Mouse (Mus musculus): ENCODE data around the gene Pigh. TPM values are rescaled to one million over a fixed set of nuclear protein-coding genes. Genes with fewer than 3 reads are reported as not detected.

Gene Pigh
- total and polyA plus RNA-seq, 3 experiments, result 14.7 to 60.1 (median 47.3) TPM

DNA sequence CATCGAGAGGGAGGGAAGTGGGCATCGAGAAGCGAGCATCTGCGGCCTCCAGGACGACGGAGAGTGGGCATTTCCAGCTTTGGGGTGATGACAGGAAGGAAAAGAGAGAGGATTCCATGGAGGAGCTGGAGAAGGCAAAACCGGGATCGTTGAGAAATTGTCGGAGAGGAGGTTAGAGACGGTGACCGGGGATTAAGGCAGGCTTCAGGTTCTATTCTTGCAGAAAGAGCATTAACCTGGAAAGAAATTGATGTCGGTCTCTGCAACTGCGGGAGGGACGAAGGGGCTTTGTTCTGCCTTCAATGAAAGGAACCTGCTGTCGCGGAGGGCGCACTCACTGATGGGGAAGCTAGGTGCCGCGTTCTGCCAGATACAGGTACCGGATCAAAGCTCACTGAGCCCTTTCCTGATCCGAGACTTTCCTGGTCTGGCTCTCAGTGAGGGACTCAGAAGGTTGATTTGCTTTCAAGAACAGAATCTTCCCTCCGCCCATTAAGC is 41.8 kb upstream of the Pigh start:
- no peak for TF ChIP-seq CTCF (IDR thresholded peaks at IDR 0.05; ENCODE audit: low read depth, low read length)
- TF ChIP-seq GATA2 (IDR thresholded peaks at IDR 0.05; ENCODE audit: borderline replicate concordance, low read depth, low read length), result no peak
- TF ChIP-seq GATA1 (IDR thresholded peaks at IDR 0.05; ENCODE audit: borderline replicate concordance, low read length), result no peak
- TF ChIP-seq TAL1 (conservative IDR thresholded peaks at IDR 0.05; ENCODE audit: low read depth, low read length), result no peak
- TF ChIP-seq POLR2AphosphoS5 (IDR thresholded peaks at IDR 0.05; ENCODE audit: insufficient replicate concordance, low read depth, low read length), result no peak
- H3K9me3 ChIP-seq (replicated peaks), result no peaks in the 10 kb centered on the region
- ATAC-seq (ENCODE audit: extremely low read depth, insufficient number of reproducible peaks, low FRiP score, poor library complexity, severe bottlenecking) (no peak), DNase-seq (ENCODE audit: low spot score) (no peak)
- peaks cover 43% of the 10 kb centered on the region for H3K27me3 ChIP-seq (ENCODE audit: insufficient read depth, low read length)
- peak overlapping the region; percentile 58; the same call in 1 of the 2 replicates for H3K4me3 ChIP-seq (ENCODE audit: low read depth, low read length)
- H3K36me3 ChIP-seq (replicated peaks), result no peaks in the 10 kb centered on the region
- peaks cover 9% of the 10 kb centered on the region for H3K4me1 ChIP-seq (ENCODE audit: insufficient read depth, low read depth, low read length)

DNA sequence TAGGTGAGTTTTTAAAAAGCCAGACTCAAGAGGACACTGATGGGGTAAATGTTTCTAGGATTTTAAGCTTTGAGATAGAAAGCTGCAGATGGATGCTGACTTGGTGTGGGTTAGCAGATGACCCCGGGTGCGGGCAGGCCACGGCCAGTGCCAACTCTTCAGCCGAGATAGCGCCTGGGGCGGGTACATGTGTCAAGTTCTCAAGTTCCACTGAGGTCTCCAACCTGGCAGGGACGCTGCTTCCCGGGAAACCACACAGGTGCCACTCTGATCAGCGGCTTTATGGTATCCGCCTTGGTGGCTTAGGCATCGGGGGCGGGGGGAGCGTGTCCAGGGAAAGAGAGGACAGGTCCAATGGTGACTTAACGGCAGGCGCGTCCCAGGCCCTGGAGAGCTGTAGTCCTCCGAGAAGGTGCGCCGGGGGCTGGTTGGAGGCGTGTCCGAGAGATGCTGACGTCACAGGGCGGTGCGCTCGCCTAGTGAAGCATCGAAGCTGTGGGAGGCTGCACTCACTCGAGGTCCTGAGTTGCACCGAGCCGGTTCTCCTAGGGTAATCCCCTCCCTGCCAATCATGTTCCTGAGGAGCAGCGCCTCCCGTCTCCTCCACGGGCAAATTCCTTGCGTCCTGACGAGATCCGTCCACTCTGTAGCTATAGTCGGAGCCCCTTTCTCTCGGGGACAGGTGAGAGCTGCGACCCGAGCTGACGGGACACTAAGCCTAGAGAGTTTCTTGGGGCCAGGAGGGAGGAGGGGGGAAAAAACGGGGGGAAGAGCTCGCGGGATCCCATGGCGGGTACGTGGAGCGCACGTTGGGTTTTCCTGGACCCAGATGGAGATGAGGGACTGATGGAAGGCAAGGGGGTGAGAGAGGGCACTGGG is 41.1 kb upstream of the Pigh start, which contains the start of gene Arg2:
Gene Arg2 (plus strand): TSS at position 479 of the 879 bp plus-strand sequence.
- Histone ChIP-seq H3K9me3 (replicated peaks) (no peaks in the 10 kb centered on the region), H3K4me1 (ENCODE audit: insufficient read depth, low read depth, low read length) (peaks cover 9% of the 10 kb centered on the region), H3K27me3 (ENCODE audit: insufficient read depth, low read length) (peaks cover 43% of the 10 kb centered on the region), H3K4me3 (ENCODE audit: low read depth, low read length) (peak within 1 kb of the TSS; percentile 58; the same call in 1 of the 2 replicates), H3K36me3 (replicated peaks) (no peaks in the 10 kb centered on the region)
- ATAC-seq (ENCODE audit: extremely low read depth, insufficient number of reproducible peaks, low FRiP score, poor library complexity, severe bottlenecking) (no peak), DNase-seq (ENCODE audit: low spot score) (peak; percentile 18)
- TF ChIP-seq POLR2AphosphoS5 (IDR thresholded peaks at IDR 0.05; ENCODE audit: insufficient replicate concordance, low read depth, low read length), result no peak
- TF ChIP-seq GATA1 (IDR thresholded peaks at IDR 0.05; ENCODE audit: borderline replicate concordance, low read length), result no peak
- no peak for TF ChIP-seq GATA2 (IDR thresholded peaks at IDR 0.05; ENCODE audit: borderline replicate concordance, low read depth, low read length)
- TF ChIP-seq CTCF (IDR thresholded peaks at IDR 0.05; ENCODE audit: low read depth, low read length), result no peak
- no peak for TF ChIP-seq TAL1 (conservative IDR thresholded peaks at IDR 0.05; ENCODE audit: low read depth, low read length)

DNA sequence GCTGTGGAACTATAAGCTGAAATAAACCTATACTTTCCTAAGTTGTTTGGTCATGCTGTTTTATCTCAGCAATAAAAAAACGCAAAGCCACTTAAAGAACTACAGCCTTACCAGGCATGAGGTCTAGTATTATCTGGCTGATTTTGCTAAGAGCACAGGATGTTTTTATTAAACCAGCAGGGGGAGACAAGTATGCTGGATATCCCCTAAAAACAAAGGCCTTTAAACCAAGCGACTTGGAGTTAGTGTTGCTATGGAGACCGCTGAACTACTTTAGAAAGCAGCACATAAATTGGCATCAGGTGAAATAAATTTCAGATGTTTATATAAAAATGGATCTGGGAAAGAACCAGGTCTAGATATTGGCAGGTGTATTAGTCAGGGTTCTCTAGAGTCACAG is 33.4 kb upstream of the Pigh start:
- no peak for ATAC-seq (ENCODE audit: extremely low read depth, insufficient number of reproducible peaks, low FRiP score, poor library complexity, severe bottlenecking)
- no peaks in the 10 kb centered on the region for H3K36me3 ChIP-seq (replicated peaks)
- H3K4me1 ChIP-seq (ENCODE audit: insufficient read depth, low read depth, low read length), result no peaks in the 10 kb centered on the region
- peaks cover 12% of the 10 kb centered on the region; the same call in 1 of the 2 replicates for H3K27me3 ChIP-seq (ENCODE audit: insufficient read depth, low read length)
- no peaks in the 10 kb centered on the region for H3K9me3 ChIP-seq (replicated peaks)
- DNase-seq (ENCODE audit: low spot score), result no peak
- TF ChIP-seq GATA1 (IDR thresholded peaks at IDR 0.05; ENCODE audit: borderline replicate concordance, low read length), result no peak
- no peak for TF ChIP-seq GATA2 (IDR thresholded peaks at IDR 0.05; ENCODE audit: borderline replicate concordance, low read depth, low read length)
- no peak for TF ChIP-seq TAL1 (conservative IDR thresholded peaks at IDR 0.05; ENCODE audit: low read depth, low read length)
- TF ChIP-seq POLR2AphosphoS5 (IDR thresholded peaks at IDR 0.05; ENCODE audit: insufficient replicate concordance, low read depth, low read length), result no peak
- no peak overlapping the region for H3K4me3 ChIP-seq (ENCODE audit: low read depth, low read length)

DNA sequence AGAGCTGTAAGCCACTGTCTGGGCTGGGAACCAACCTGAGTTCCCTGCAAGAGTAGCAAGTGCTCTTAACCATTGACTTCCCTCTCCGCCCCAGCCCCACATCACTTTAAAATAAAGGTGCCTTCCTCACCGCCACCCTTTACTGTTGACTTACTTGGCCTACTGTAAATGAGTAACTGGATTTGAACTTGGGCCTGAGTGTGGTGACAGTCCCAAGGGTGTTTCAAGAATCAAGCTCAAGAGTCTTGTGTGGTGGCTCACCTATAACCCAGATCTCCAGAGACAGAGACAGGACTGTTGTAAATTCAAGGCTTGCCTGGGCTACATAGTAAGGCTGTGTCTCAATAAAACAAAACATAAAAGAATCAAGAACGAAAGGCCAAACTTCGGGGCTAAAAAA is 29.5 kb upstream of the Pigh start:
- H3K4me1 ChIP-seq (ENCODE audit: insufficient read depth, low read depth, low read length), result no peaks in the 10 kb centered on the region
- H3K36me3 ChIP-seq (replicated peaks), result no peaks in the 10 kb centered on the region
- ATAC-seq (ENCODE audit: extremely low read depth, insufficient number of reproducible peaks, low FRiP score, poor library complexity, severe bottlenecking), result no peak
- H3K27me3 ChIP-seq (ENCODE audit: insufficient read depth, low read length), result peaks cover 13% of the 10 kb centered on the region; the same call in 1 of the 2 replicates
- H3K4me3 ChIP-seq (ENCODE audit: low read depth, low read length), result no peak overlapping the region
- TF ChIP-seq TAL1 (conservative IDR thresholded peaks at IDR 0.05; ENCODE audit: low read depth, low read length) (no peak), CTCF (IDR thresholded peaks at IDR 0.05; ENCODE audit: low read depth, low read length) (no peak), POLR2AphosphoS5 (IDR thresholded peaks at IDR 0.05; ENCODE audit: insufficient replicate concordance, low read depth, low read length) (no peak), GATA1 (IDR thresholded peaks at IDR 0.05; ENCODE audit: borderline replicate concordance, low read length) (no peak), GATA2 (IDR thresholded peaks at IDR 0.05; ENCODE audit: borderline replicate concordance, low read depth, low read length) (no peak)
- DNase-seq (ENCODE audit: low spot score), result no peak
- H3K9me3 ChIP-seq (replicated peaks), result no peaks in the 10 kb centered on the region

DNA sequence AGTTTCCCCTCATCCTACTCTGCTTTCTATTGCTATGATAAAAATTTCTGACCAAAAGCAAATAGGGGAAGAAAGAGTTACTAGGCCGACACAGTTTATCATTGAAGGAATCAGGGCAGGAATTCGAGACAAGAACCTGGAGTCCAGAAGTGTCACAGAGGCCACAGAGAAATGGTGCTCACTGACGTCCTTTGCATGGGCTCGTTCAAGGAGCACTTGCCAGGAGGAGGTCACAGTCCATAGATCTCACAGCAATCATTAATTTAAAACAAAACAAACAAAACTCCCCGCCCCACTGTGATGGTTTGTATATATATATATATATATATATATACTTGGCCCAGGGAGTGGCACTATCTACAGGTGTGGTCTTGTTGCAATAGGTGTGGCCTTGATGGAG is 15.9 kb upstream of the Pigh start:
- DNase-seq (ENCODE audit: low spot score) (no peak), ATAC-seq (ENCODE audit: extremely low read depth, insufficient number of reproducible peaks, low FRiP score, poor library complexity, severe bottlenecking) (no peak)
- Histone ChIP-seq H3K36me3 (replicated peaks) (no peaks in the 10 kb centered on the region), H3K9me3 (replicated peaks) (no peaks in the 10 kb centered on the region), H3K4me3 (ENCODE audit: low read depth, low read length) (no peak overlapping the region), H3K27me3 (ENCODE audit: insufficient read depth, low read length) (peaks cover 17% of the 10 kb centered on the region), H3K4me1 (ENCODE audit: insufficient read depth, low read depth, low read length) (peaks cover 2% of the 10 kb centered on the region; the same call in 1 of the 2 replicates)
- TF ChIP-seq CTCF (IDR thresholded peaks at IDR 0.05; ENCODE audit: low read depth, low read length), result no peak
- no peak for TF ChIP-seq GATA2 (IDR thresholded peaks at IDR 0.05; ENCODE audit: borderline replicate concordance, low read depth, low read length)

GRCm38 (mm10) chr12:79104544-79104943 is 15.1 kb upstream of the Pigh start:
- Histone ChIP-seq H3K4me1 (ENCODE audit: insufficient read depth, low read depth, low read length) (peaks cover 2% of the 10 kb centered on the region; the same call in 1 of the 2 replicates), H3K36me3 (replicated peaks) (no peaks in the 10 kb centered on the region), H3K9me3 (replicated peaks) (no peaks in the 10 kb centered on the region), H3K27me3 (ENCODE audit: insufficient read depth, low read length) (peaks cover 15% of the 10 kb centered on the region), H3K4me3 (ENCODE audit: low read depth, low read length) (no peak overlapping the region)
- no peak for DNase-seq (ENCODE audit: low spot score)
- ATAC-seq (ENCODE audit: extremely low read depth, insufficient number of reproducible peaks, low FRiP score, poor library complexity, severe bottlenecking), result no peak
- TF ChIP-seq GATA2 (IDR thresholded peaks at IDR 0.05; ENCODE audit: borderline replicate concordance, low read depth, low read length) (no peak), CTCF (IDR thresholded peaks at IDR 0.05; ENCODE audit: low read depth, low read length) (no peak), TAL1 (conservative IDR thresholded peaks at IDR 0.05; ENCODE audit: low read depth, low read length) (no peak), POLR2AphosphoS5 (IDR thresholded peaks at IDR 0.05; ENCODE audit: insufficient replicate concordance, low read depth, low read length) (no peak), GATA1 (IDR thresholded peaks at IDR 0.05; ENCODE audit: borderline replicate concordance, low read length) (no peak)

Measured in G1E (cell line).